Mouse (Mus musculus): ENCODE results near the gene Cdhr3.
"Not testable (repeated sequence)": the region's sequence is repeated elsewhere in the genome, so short reads cannot be mapped to it uniquely, and the experiment has no call there.

The Cdhr3 gene

GRCm38 (mm10) chr12:33071901-33072672, 20.6 kb downstream of the Cdhr3 start:
- DNase-seq: no peak

GRCm38 (mm10) chr12:33068977-33069376, 23.7 kb downstream of the Cdhr3 start:
- DNase-seq: no peak

GRCm38 (mm10) chr12:33066355-33066754, 26.3 kb downstream of the Cdhr3 start:
- no peak for DNase-seq

- DNase-seq: no peak
Measured at GRCm38 (mm10) chr12:33065162-33065561, 27.5 kb downstream of the Cdhr3 start.

GRCm38 (mm10) chr12:33064266-33064665, 28.4 kb downstream of the Cdhr3 start:
- no peak for DNase-seq

- DNase-seq: no peak
Measured at GRCm38 (mm10) chr12:33063250-33063649, 29.4 kb downstream of the Cdhr3 start.

GRCm38 (mm10) chr12:33062379-33062778, 30.3 kb downstream of the Cdhr3 start:
- DNase-seq: not testable (repeated sequence)

- no peak for DNase-seq
Measured at GRCm38 (mm10) chr12:33061651-33062050, 31.0 kb downstream of the Cdhr3 start.

- peak; percentile 27 to 29 for DNase-seq
Measured at GRCm38 (mm10) chr12:33057231-33058048, 35.2 kb downstream of the Cdhr3 start.

GRCm38 (mm10) chr12:33056574-33056973, 36.1 kb downstream of the Cdhr3 start:
- no peak for DNase-seq

- DNase-seq: no peak
Measured at GRCm38 (mm10) chr12:33056074-33056473, 36.6 kb downstream of the Cdhr3 start.

GRCm38 (mm10) chr12:33053746-33054145, 38.9 kb downstream of the Cdhr3 start:
- DNase-seq: no peak

- DNase-seq: no peak
Measured at GRCm38 (mm10) chr12:33053311-33053710, 39.4 kb downstream of the Cdhr3 start.

GRCm38 (mm10) chr12:33048391-33048790, 44.3 kb downstream of the Cdhr3 start:
- no peak for DNase-seq

GRCm38 (mm10) chr12:33046434-33046833, 46.2 kb downstream of the Cdhr3 start:
- DNase-seq: no peak

GRCm38 (mm10) chr12:33045533-33046361, 46.9 kb downstream of the Cdhr3 start:
- DNase-seq: no peak

- no peak for DNase-seq
Measured at GRCm38 (mm10) chr12:33041476-33041875, 51.2 kb downstream of the Cdhr3 start.

- no peak for DNase-seq
Measured at GRCm38 (mm10) chr12:33040811-33041210, 51.9 kb downstream of the Cdhr3 start.

GRCm38 (mm10) chr12:33038676-33039075, 54.0 kb downstream of the Cdhr3 start:
- no peak for DNase-seq

- DNase-seq: peak; percentile 31 to 32
Measured at GRCm38 (mm10) chr12:33035719-33036521, 56.8 kb downstream of the Cdhr3 start.

- DNase-seq: no peak
Measured at GRCm38 (mm10) chr12:33035089-33035718, 57.5 kb downstream of the Cdhr3 start.
